Comparison of ENCODE assay signal across 24 mouse cellular contexts in the genomic region with DNA sequence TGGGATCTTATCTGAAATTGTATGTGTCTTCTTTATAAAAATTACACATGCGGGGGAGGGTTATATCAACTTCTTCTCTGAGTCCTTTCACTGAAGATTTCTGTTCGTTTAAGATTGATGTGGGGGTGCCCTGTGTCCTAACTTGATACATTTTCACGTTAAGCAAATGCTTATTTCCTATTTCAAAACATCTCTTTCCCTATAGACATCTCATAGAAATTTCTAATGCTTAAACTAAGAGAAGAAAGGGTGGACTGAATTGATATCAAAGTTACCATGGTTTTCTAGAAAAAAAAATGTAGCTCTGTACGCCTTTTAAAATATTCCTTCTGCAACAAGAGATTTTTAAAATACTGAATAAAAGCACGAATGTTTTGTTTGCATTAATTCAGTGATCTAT. TPM values are rescaled to one million over a fixed set of nuclear protein-coding genes. Genes with fewer than 3 reads are reported as not detected.
DNase-seq lines count a peak whose midpoint lies in the region; ATAC-seq and TF ChIP-seq lines count a peak whose summit lies in the region.
"Had no signal": no experiment of that assay in that cellular context is flagged by ENCODE, and none has a peak within 500 bp of the region (broad histone marks: within the 10 kb centered on the region; RNA-seq: fewer than 3 reads in every experiment).

No protein-coding gene starts in this region.

- H3K4me2 ChIP-seq in forebrain, embryonic 11.5 days (ENCODE audit: low read depth, low read length, severe bottlenecking) = no peak overlapping the region
- no peak overlapping the region for H3K4me2 ChIP-seq in forebrain, postnatal 0 days (ENCODE audit: low read depth)
- H3K4me2 ChIP-seq in lung, embryonic 14.5 days = no peak overlapping the region
- peak overlapping the region; percentile 69 for H3K4me2 ChIP-seq in limb, embryonic 13.5 days (replicated peaks)
- H3K4me2 ChIP-seq: hindbrain, embryonic 13.5 days had no signal

- DNase-seq in forebrain, embryonic 11.5 days (ENCODE audit: low spot score) = peak; percentile 24
- no peak for DNase-seq in forebrain, postnatal 0 days
- DNase-seq in lung, embryonic 14.5 days = peak; percentile 4
- DNase-seq in lung, adult 2 months = no peak
- peak; percentile 17 for DNase-seq in embryo, embryonic 9.5 days (ENCODE audit: extremely low spot score)
- no peak for DNase-seq in adrenal gland, adult (ENCODE audit: inconsistent age in 2 of 2, low spot score in 1 of 2)
- DNase-seq in thymus, postnatal 36 days = no peak
- DNase-seq: adrenal gland, postnatal 14 days; cerebellum, adult 11-12 months; cerebellum, adult 9-11 months; cerebellum, postnatal 36 days; gastrocnemius, postnatal 10 days; heart, adult 18-20 months; heart, postnatal 10 days; heart, postnatal 4 days had no signal

- H3K27ac ChIP-seq in forebrain, embryonic 11.5 days (ENCODE audit: low read depth, low read length) = no peak overlapping the region
- H3K27ac ChIP-seq in forebrain, postnatal 0 days (ENCODE audit: low read depth, low read length) = no peak overlapping the region
- H3K27ac ChIP-seq in lung, embryonic 14.5 days (ENCODE audit: low read depth) = no peak overlapping the region
- no peak overlapping the region for H3K27ac ChIP-seq in limb, embryonic 13.5 days
- H3K27ac ChIP-seq: heart, embryonic 10.5 days; hindbrain, embryonic 13.5 days had no signal

- no peak for TF ChIP-seq POLR2A in lung, adult 2 months (IDR thresholded peaks at IDR 0.05; ENCODE audit: borderline replicate concordance, extremely low read depth, low read depth, low read length)

- no peak for ATAC-seq in forebrain, embryonic 11.5 days (replicated peaks; ENCODE audit: low FRiP score)
- no peak for ATAC-seq in forebrain, postnatal 0 days
- ATAC-seq in lung, embryonic 14.5 days (ENCODE audit: insufficient read depth) = no peak
- no peak for ATAC-seq in limb, embryonic 13.5 days (ENCODE audit: low FRiP score, low read depth)
- ATAC-seq: forebrain, embryonic 14.5 days had no signal

- WGBS in forebrain, embryonic 11.5 days = 14% methylated on average over 5 of the region's 5 CpGs
- WGBS in forebrain, postnatal 0 days = 18% methylated on average over 5 of the region's 5 CpGs
- 22% methylated on average over 5 of the region's 5 CpGs for WGBS in lung, embryonic 14.5 days
- WGBS in lung, adult 2 months = 25% methylated on average over 5 of the region's 5 CpGs
- WGBS in limb, embryonic 13.5 days = 25% methylated on average over 5 of the region's 5 CpGs

- TF ChIP-seq CTCF in forebrain, postnatal 0 days (IDR thresholded peaks at IDR 0.05; ENCODE audit: low read depth) = no peak
- TF ChIP-seq CTCF in lung, embryonic 14.5 days (IDR thresholded peaks at IDR 0.05; ENCODE audit: low read depth) = no peak
- no peak for TF ChIP-seq CTCF in lung, adult 2 months (IDR thresholded peaks at IDR 0.05; ENCODE audit: insufficient read depth, low read length)

- H3K9ac ChIP-seq in forebrain, embryonic 11.5 days (ENCODE audit: low read length) = no peak overlapping the region
- no peak overlapping the region for H3K9ac ChIP-seq in forebrain, postnatal 0 days
- no peak overlapping the region for H3K9ac ChIP-seq in lung, embryonic 14.5 days
- H3K9ac ChIP-seq in limb, embryonic 13.5 days = peak overlapping the region; percentile 100; the same call in 1 of the 2 replicates
- H3K9ac ChIP-seq: hindbrain, embryonic 13.5 days had no signal

- no peaks in the 10 kb centered on the region for H3K36me3 ChIP-seq in forebrain, embryonic 11.5 days (ENCODE audit: control insufficient read depth, insufficient read depth, low read length)
- no peaks in the 10 kb centered on the region for H3K36me3 ChIP-seq in forebrain, postnatal 0 days (ENCODE audit: insufficient read depth)
- H3K36me3 ChIP-seq in lung, embryonic 14.5 days (ENCODE audit: insufficient read depth) = no peaks in the 10 kb centered on the region
- H3K36me3 ChIP-seq in limb, embryonic 13.5 days = no peaks in the 10 kb centered on the region
- H3K36me3 ChIP-seq: heart, embryonic 10.5 days; hindbrain, embryonic 13.5 days had no signal

- no peak overlapping the region for H3K4me3 ChIP-seq in forebrain, embryonic 11.5 days (ENCODE audit: low read depth, low read length)
- no peak overlapping the region for H3K4me3 ChIP-seq in forebrain, postnatal 0 days (ENCODE audit: low read depth, low read length)
- H3K4me3 ChIP-seq in lung, embryonic 14.5 days (ENCODE audit: low read depth, low read length) = no peak overlapping the region
- H3K4me3 ChIP-seq in lung, adult 2 months (replicated peaks; ENCODE audit: extremely low read depth, low read depth, low read length) = no peak overlapping the region
- peak overlapping the region; percentile 95; the same call in 1 of the 2 replicates for H3K4me3 ChIP-seq in limb, embryonic 13.5 days
- H3K4me3 ChIP-seq: heart, embryonic 10.5 days; hindbrain, embryonic 13.5 days had no signal

- 0 out of 2 replicates have a peak, but pooled peaks cover 2% of the 10 kb centered on the region for H3K4me1 ChIP-seq in forebrain, embryonic 11.5 days (replicated peaks; ENCODE audit: control insufficient read depth, insufficient read depth, low read length)
- H3K4me1 ChIP-seq in forebrain, postnatal 0 days (ENCODE audit: insufficient read depth) = no peaks in the 10 kb centered on the region
- no peaks in the 10 kb centered on the region for H3K4me1 ChIP-seq in lung, embryonic 14.5 days (ENCODE audit: insufficient read depth)
- H3K4me1 ChIP-seq in lung, adult 2 months (ENCODE audit: control insufficient read depth, insufficient read depth, low read length) = no peaks in the 10 kb centered on the region
- H3K4me1 ChIP-seq in limb, embryonic 13.5 days = peaks cover 49% of the 10 kb centered on the region
- H3K4me1 ChIP-seq: heart, embryonic 10.5 days; hindbrain, embryonic 13.5 days had no signal

- H3K27me3 ChIP-seq in forebrain, embryonic 11.5 days (ENCODE audit: control insufficient read depth, insufficient read depth, low read length) = peaks cover 95% of the 10 kb centered on the region
- peaks cover 98% of the 10 kb centered on the region for H3K27me3 ChIP-seq in forebrain, postnatal 0 days (ENCODE audit: insufficient read depth, low read length)
- peaks cover 98% of the 10 kb centered on the region for H3K27me3 ChIP-seq in lung, embryonic 14.5 days (ENCODE audit: insufficient read depth, low read length)
- peaks cover 54% of the 10 kb centered on the region for H3K27me3 ChIP-seq in limb, embryonic 13.5 days

- H3K9me3 ChIP-seq in forebrain, embryonic 11.5 days (ENCODE audit: control insufficient read depth, low read length) = no peaks in the 10 kb centered on the region
- H3K9me3 ChIP-seq in forebrain, postnatal 0 days (ENCODE audit: low read length) = no peaks in the 10 kb centered on the region
- no peaks in the 10 kb centered on the region for H3K9me3 ChIP-seq in lung, embryonic 14.5 days (ENCODE audit: low read depth, low read length)
- no peaks in the 10 kb centered on the region for H3K9me3 ChIP-seq in limb, embryonic 13.5 days
- H3K9me3 ChIP-seq: heart, embryonic 10.5 days; hindbrain, embryonic 13.5 days had no signal

RNA-seq across cellular contexts. Expression of gene Hoxa13, which starts 6.5 kb away (rescaled TPM):
- polyA plus RNA-seq in forebrain, embryonic 11.5 days (2014; fragmentation: Nextera tagmentation; extraction: Ambion mirVana) = not detected in 2 replicates
- total RNA-seq in forebrain, postnatal 0 days (2014; rRNA removed) = not detected in 2 replicates
- polyA plus RNA-seq in forebrain, postnatal 0 days (2015; fragmentation: Nextera tagmentation; extraction: Ambion mirVana) = not detected in 2 replicates
- not detected in 2 replicates for polyA plus RNA-seq in lung, embryonic 14.5 days (2014; fragmentation: Nextera tagmentation; extraction: Ambion mirVana)
- polyA plus RNA-seq in lung, adult 2 months (2012; rRNA removed) = 0.22 TPM in 1 of 2 replicates, not detected in the other
- polyA plus RNA-seq in limb, embryonic 13.5 days (2015; fragmentation: Nextera tagmentation; extraction: Ambion mirVana) = 24.5 and 27.7 TPM in 2 replicates
- total RNA-seq: adrenal gland, adult 18-20 months; adrenal gland, postnatal 14 days; heart, adult 18-20 months; heart, postnatal 10 days; heart, postnatal 4 days; MEL had no signal
- polyA plus RNA-seq: embryonic facial prominence, embryonic 14.5 days; forebrain, embryonic 14.5 days; frontal cortex, adult 2 months; heart, embryonic 10.5 days; heart, embryonic 14.5 days; hindbrain, embryonic 13.5 days had no signal

RNA-seq across cellular contexts. Expression of gene Hoxa11, which starts 21.6 kb away (rescaled TPM):
- polyA plus RNA-seq in forebrain, embryonic 11.5 days (2014; fragmentation: Nextera tagmentation; extraction: Ambion mirVana) = not detected in 2 replicates
- not detected in 2 replicates for total RNA-seq in forebrain, postnatal 0 days (2014; rRNA removed)
- not detected in 2 replicates for polyA plus RNA-seq in forebrain, postnatal 0 days (2015; fragmentation: Nextera tagmentation; extraction: Ambion mirVana)
- polyA plus RNA-seq in lung, embryonic 14.5 days (2014; fragmentation: Nextera tagmentation; extraction: Ambion mirVana) = not detected in 2 replicates
- not detected in 2 replicates for polyA plus RNA-seq in lung, adult 2 months (2012; rRNA removed)
- 44.5 and 55.0 TPM in 2 replicates for polyA plus RNA-seq in limb, embryonic 13.5 days (2015; fragmentation: Nextera tagmentation; extraction: Ambion mirVana)
- total RNA-seq: adrenal gland, adult 18-20 months; adrenal gland, postnatal 14 days; heart, adult 18-20 months; heart, postnatal 10 days; heart, postnatal 4 days; MEL had no signal
- polyA plus RNA-seq: embryonic facial prominence, embryonic 14.5 days; forebrain, embryonic 14.5 days; heart, embryonic 14.5 days; hindbrain, embryonic 13.5 days had no signal

RNA-seq across cellular contexts. Expression of gene Hoxa10, which starts 26.6 kb away (rescaled TPM):
- not detected in 2 replicates for polyA plus RNA-seq in forebrain, embryonic 11.5 days (2014; fragmentation: Nextera tagmentation; extraction: Ambion mirVana)
- not detected in 2 replicates for total RNA-seq in forebrain, postnatal 0 days (2014; rRNA removed)
- not detected in 2 replicates for polyA plus RNA-seq in forebrain, postnatal 0 days (2015; fragmentation: Nextera tagmentation; extraction: Ambion mirVana)
- not detected in 2 replicates for polyA plus RNA-seq in lung, embryonic 14.5 days (2014; fragmentation: Nextera tagmentation; extraction: Ambion mirVana)
- polyA plus RNA-seq in lung, adult 2 months (2012; rRNA removed) = 0.23 TPM in 1 of 2 replicates, not detected in the other
- polyA plus RNA-seq in limb, embryonic 13.5 days (2015; fragmentation: Nextera tagmentation; extraction: Ambion mirVana) = 191 and 207 TPM in 2 replicates
- total RNA-seq: heart, adult 18-20 months; heart, postnatal 10 days; heart, postnatal 4 days; MEL had no signal
- polyA plus RNA-seq: embryonic facial prominence, embryonic 14.5 days; forebrain, embryonic 14.5 days; frontal cortex, adult 2 months had no signal

RNA-seq across cellular contexts. Expression of gene Hoxa9, which starts 36.3 kb away (rescaled TPM):
- not detected in 2 replicates for polyA plus RNA-seq in forebrain, embryonic 11.5 days (2014; fragmentation: Nextera tagmentation; extraction: Ambion mirVana)
- not detected in 2 replicates for total RNA-seq in forebrain, postnatal 0 days (2014; rRNA removed)
- not detected in 2 replicates for polyA plus RNA-seq in forebrain, postnatal 0 days (2015; fragmentation: Nextera tagmentation; extraction: Ambion mirVana)
- 0.19 TPM in 1 of 2 replicates, not detected in the other for polyA plus RNA-seq in lung, embryonic 14.5 days (2014; fragmentation: Nextera tagmentation; extraction: Ambion mirVana)
- 0.23 TPM in 1 of 2 replicates, not detected in the other for polyA plus RNA-seq in lung, adult 2 months (2012; rRNA removed)
- 58.3 and 63.5 TPM in 2 replicates for polyA plus RNA-seq in limb, embryonic 13.5 days (2015; fragmentation: Nextera tagmentation; extraction: Ambion mirVana)
- total RNA-seq: heart, adult 18-20 months; heart, postnatal 10 days; heart, postnatal 4 days; MEL had no signal
- polyA plus RNA-seq: forebrain, embryonic 14.5 days; frontal cortex, adult 2 months had no signal

RNA-seq across cellular contexts. Expression of gene Hoxa7, which starts 45.6 kb away (rescaled TPM):
- not detected in 2 replicates for polyA plus RNA-seq in forebrain, embryonic 11.5 days (2014; fragmentation: Nextera tagmentation; extraction: Ambion mirVana)
- not detected in 2 replicates for total RNA-seq in forebrain, postnatal 0 days (2014; rRNA removed)
- polyA plus RNA-seq in forebrain, postnatal 0 days (2015; fragmentation: Nextera tagmentation; extraction: Ambion mirVana) = not detected in 2 replicates
- 5.8 and 7.4 TPM in 2 replicates for polyA plus RNA-seq in lung, embryonic 14.5 days (2014; fragmentation: Nextera tagmentation; extraction: Ambion mirVana)
- 6.6 and 8.3 TPM in 2 replicates for polyA plus RNA-seq in lung, adult 2 months (2012; rRNA removed)
- polyA plus RNA-seq in limb, embryonic 13.5 days (2015; fragmentation: Nextera tagmentation; extraction: Ambion mirVana) = 11.8 and 13.1 TPM in 2 replicates
- total RNA-seq: MEL had no signal
- polyA plus RNA-seq: forebrain, embryonic 14.5 days; frontal cortex, adult 2 months had no signal

Comparison
In these comparisons a context has a peak if more than half of its experiments do, and no peak if none do; other contexts are left out.
1. DNase-seq: peak in forebrain, embryonic 11.5 days (single experiment), lung, embryonic 14.5 days (single experiment) and embryo, embryonic 9.5 days (single experiment); none in forebrain, postnatal 0 days (single experiment), lung, adult 2 months (single experiment), adrenal gland, adult (0 of 2) and thymus, postnatal 36 days (0 of 2).
2. RNA of gene Hoxa13, which starts 6.5 kb away (polyA plus RNA-seq): 24.5 to 27.7 TPM in limb, embryonic 13.5 days; not detected in forebrain, embryonic 11.5 days, not detected in forebrain, postnatal 0 days, not detected in lung, embryonic 14.5 days and 0.22 TPM in lung, adult 2 months; every median in the first group is over 10 times any median in the second.
3. RNA of gene Hoxa11, which starts 21.6 kb away (polyA plus RNA-seq): 44.5 to 55.0 TPM in limb, embryonic 13.5 days; not detected in forebrain, embryonic 11.5 days, not detected in forebrain, postnatal 0 days, not detected in lung, embryonic 14.5 days and not detected in lung, adult 2 months; every median in the first group is over 10 times any median in the second.
4. RNA of gene Hoxa10, which starts 26.6 kb away (polyA plus RNA-seq): 191 to 207 TPM in limb, embryonic 13.5 days; not detected in forebrain, embryonic 11.5 days, not detected in forebrain, postnatal 0 days, not detected in lung, embryonic 14.5 days and 0.23 TPM in lung, adult 2 months; every median in the first group is over 100 times any median in the second.